Mouse (Mus musculus) myocyte (in vitro differentiated cells): Measurements from ENCODE around the gene Hoxc11. TPM values are rescaled to one million over a fixed set of nuclear protein-coding genes. Genes with fewer than 3 reads are reported as not detected.

Experiments
- H3K27me3 ChIP-seq: one replicate; pipeline ENCODE4 v1.6.1; 2011; ENCODE audit not compliant: control insufficient read depth, insufficient read depth, insufficient read length
- H3K36me3 ChIP-seq: one replicate; pipeline ENCODE4 v1.6.1; 2011; ENCODE audit not compliant: control insufficient read depth, insufficient read depth
- H3K4me2 ChIP-seq: one replicate; pipeline ENCODE4 v1.6.1; 2011; ENCODE audit warnings: low read depth, control low read depth
- H3K4me3 ChIP-seq: one replicate; pipeline ENCODE4 v1.5.1; 2011; ENCODE audit warnings: mild to moderate bottlenecking, control low read depth, moderate library complexity
- H3K79me2 ChIP-seq: one replicate; pipeline ENCODE4 v1.6.1; 2011; ENCODE audit not compliant: control insufficient read depth, insufficient read depth
- H3ac ChIP-seq: one replicate; pipeline ENCODE4 v1.6.1; 2011; ENCODE audit not compliant: control insufficient read depth, insufficient read length
- CEBPB ChIP-seq: IDR thresholded peaks from 2 replicates; pipeline ENCODE4 v1.6.1; 2011; ENCODE audit warnings: mild to moderate bottlenecking, moderate library complexity; ENCODE audit not compliant: poor library complexity, insufficient read depth, severe bottlenecking
- E2F4 ChIP-seq: IDR thresholded peaks from one replicate; pipeline ENCODE4 v1.6.1; 2011; ENCODE audit warnings: mild to moderate bottlenecking, control low read depth, moderate library complexity; ENCODE audit not compliant: insufficient read depth
- MAX ChIP-seq: IDR thresholded peaks from one replicate; pipeline ENCODE4 v1.6.1; 2011; ENCODE audit warnings: low read depth, mild to moderate bottlenecking, control low read depth
- MYOD1 ChIP-seq, 3 experiments: IDR thresholded peaks; one replicate each; pipeline ENCODE4 v1.6.1; 2011; ENCODE audit warnings: control low read depth in 2 of 3, low read depth in 2 of 3, mild to moderate bottlenecking in 2 of 3, moderate library complexity in 1 of 3; ENCODE audit not compliant: insufficient read length in 2 of 3, control insufficient read depth in 1 of 3
- MYOG ChIP-seq, 3 experiments: IDR thresholded peaks; one replicate each; pipeline ENCODE4 v1.6.1; 2011; ENCODE audit warnings: control low read depth in 2 of 3, low read depth in 2 of 3, mild to moderate bottlenecking in 2 of 3; ENCODE audit not compliant: insufficient read length in 2 of 3, control insufficient read depth in 1 of 3, insufficient read depth in 1 of 3
- POLR2A ChIP-seq: IDR thresholded peaks from one replicate; pipeline ENCODE4 v1.6.1; 2011; ENCODE audit warnings: low read depth, mild to moderate bottlenecking, control low read depth, moderate library complexity; ENCODE audit not compliant: insufficient read length
- POLR2AphosphoS2 ChIP-seq: IDR thresholded peaks from one replicate; pipeline ENCODE4 v1.6.1; 2011; ENCODE audit warnings: low read depth, control low read depth; ENCODE audit not compliant: insufficient read length
- REST ChIP-seq: IDR thresholded peaks from one replicate; pipeline ENCODE4 v1.6.1; 2011; ENCODE audit warnings: mild to moderate bottlenecking, control low read depth, moderate library complexity; ENCODE audit not compliant: insufficient read depth, insufficient read length
- SRF ChIP-seq: IDR thresholded peaks from one replicate; pipeline ENCODE4 v1.6.1; 2011; ENCODE audit warnings: low read depth; ENCODE audit not compliant: control insufficient read depth, insufficient read length
- TCF12 ChIP-seq: IDR thresholded peaks from one replicate; pipeline ENCODE4 v1.6.1; 2011; ENCODE audit warnings: mild to moderate bottlenecking, control low read depth; ENCODE audit not compliant: poor library complexity, insufficient read depth, severe bottlenecking
- TCF3 ChIP-seq: IDR thresholded peaks from one replicate; pipeline ENCODE4 v1.6.1; 2011; ENCODE audit warnings: low read depth, control low read depth; ENCODE audit not compliant: insufficient read length
- USF1 ChIP-seq: IDR thresholded peaks from one replicate; pipeline ENCODE4 v1.6.1; 2011; ENCODE audit warnings: low read depth, mild to moderate bottlenecking, control low read depth, moderate library complexity
- polyA plus RNA-seq: library from polyadenylated mRNA; unstranded; fragments of >200 nt; fragmentation: generic; extraction: Trizol; gene quantifications from one replicate; pipeline ENCODE4 v1.2.1, GENCODE M21; 2012; ENCODE audit warnings: missing spikeins

The Hoxc11 gene
- polyA plus RNA-seq, 1 experiment = 20.5 TPM

GRCm38 (mm10) chr15:102920619-102921018 lies 33.6 kb upstream of the Hoxc11 start:
- H3K27me3 ChIP-seq = peaks cover 6% of the 10 kb centered on the region
- H3K4me3 ChIP-seq = peak overlapping the region; percentile 52
- H3K79me2 ChIP-seq = no peaks in the 10 kb centered on the region
- H3ac ChIP-seq = peak overlapping the region; percentile 56
- TF ChIP-seq E2F4 (peak; percentile 53), SRF (peak; percentile 51), MYOD1 (IDR thresholded peaks at IDR 0.05; ENCODE audit: control insufficient read depth in 1 of 3, insufficient read length in 2 of 3, low read depth in 2 of 3) (no peak), POLR2A (peak; percentile 72), REST (no peak), POLR2AphosphoS2 (peak; percentile 74), MYOG (IDR thresholded peaks at IDR 0.05; ENCODE audit: control insufficient read depth in 1 of 3, insufficient read depth in 1 of 3, insufficient read length in 2 of 3, low read depth in 2 of 3) (no peak), MAX (peak; percentile 1), TCF12 (no peak), TCF3 (no peak), USF1 (peak; percentile 100), CEBPB (no peak)
- no peaks in the 10 kb centered on the region for H3K36me3 ChIP-seq
- H3K4me2 ChIP-seq = peak overlapping the region; percentile 97

GRCm38 (mm10) chr15:102921053-102922011 lies 32.9 kb upstream of the Hoxc11 start, which contains the start of gene Hoxc13:
TSS of gene Hoxc13 (plus strand) at chr15:102921103.
- TF ChIP-seq REST (no peak), USF1 (no peak), TCF3 (no peak), MAX (no peak), POLR2A (peak; percentile 50), TCF12 (no peak), POLR2AphosphoS2 (no peak), MYOD1 (IDR thresholded peaks at IDR 0.05; ENCODE audit: control insufficient read depth in 1 of 3, insufficient read length in 2 of 3, low read depth in 2 of 3) (peak in 1 of 3 experiments; percentile 30)
- Histone ChIP-seq H3K4me2 (peak within 1 kb of the TSS; percentile 97), H3K36me3 (no peaks in the 10 kb centered on the region), H3K4me3 (peak within 1 kb of the TSS; percentile 52), H3K79me2 (no peaks in the 10 kb centered on the region), H3K27me3 (peaks cover 6% of the 10 kb centered on the region), H3ac (peak within 1 kb of the TSS; percentile 56)

- Histone ChIP-seq H3ac (peak overlapping the region; percentile 56), H3K36me3 (no peaks in the 10 kb centered on the region), H3K4me3 (peak overlapping the region; percentile 52), H3K79me2 (no peaks in the 10 kb centered on the region), H3K27me3 (peaks cover 6% of the 10 kb centered on the region), H3K4me2 (peak overlapping the region; percentile 84)
- TF ChIP-seq MYOD1 (IDR thresholded peaks at IDR 0.05; ENCODE audit: control insufficient read depth in 1 of 3, insufficient read length in 2 of 3, low read depth in 2 of 3) (peak in 1 of 3 experiments; percentile 24), TCF3 (no peak)
Measured at GRCm38 (mm10) chr15:102922012-102922362, 32.2 kb upstream of the Hoxc11 start.

- Histone ChIP-seq H3K27me3 (peaks cover 2% of the 10 kb centered on the region), H3K79me2 (no peaks in the 10 kb centered on the region), H3K4me3 (peak overlapping the region; percentile 52), H3ac (no peak overlapping the region), H3K36me3 (no peaks in the 10 kb centered on the region), H3K4me2 (peak overlapping the region; percentile 84)
- no peak for TF ChIP-seq E2F4
- no peak for TF ChIP-seq MAX
- TF ChIP-seq POLR2A = no peak
- TF ChIP-seq SRF = no peak
- TF ChIP-seq MYOG (IDR thresholded peaks at IDR 0.05; ENCODE audit: control insufficient read depth in 1 of 3, insufficient read depth in 1 of 3, insufficient read length in 2 of 3, low read depth in 2 of 3) = no peak
- no peak for TF ChIP-seq TCF12
- no peak for TF ChIP-seq REST
- TF ChIP-seq TCF3 = no peak
- TF ChIP-seq CEBPB = no peak
- TF ChIP-seq USF1 = no peak
- TF ChIP-seq POLR2AphosphoS2 = no peak
- TF ChIP-seq MYOD1 (IDR thresholded peaks at IDR 0.05; ENCODE audit: control insufficient read depth in 1 of 3, insufficient read length in 2 of 3, low read depth in 2 of 3) = no peak
Measured at GRCm38 (mm10) chr15:102922636-102923500, 31.4 kb upstream of the Hoxc11 start.
